9 mouse cellular contexts compared by ENCODE assay signal in the genomic region with DNA sequence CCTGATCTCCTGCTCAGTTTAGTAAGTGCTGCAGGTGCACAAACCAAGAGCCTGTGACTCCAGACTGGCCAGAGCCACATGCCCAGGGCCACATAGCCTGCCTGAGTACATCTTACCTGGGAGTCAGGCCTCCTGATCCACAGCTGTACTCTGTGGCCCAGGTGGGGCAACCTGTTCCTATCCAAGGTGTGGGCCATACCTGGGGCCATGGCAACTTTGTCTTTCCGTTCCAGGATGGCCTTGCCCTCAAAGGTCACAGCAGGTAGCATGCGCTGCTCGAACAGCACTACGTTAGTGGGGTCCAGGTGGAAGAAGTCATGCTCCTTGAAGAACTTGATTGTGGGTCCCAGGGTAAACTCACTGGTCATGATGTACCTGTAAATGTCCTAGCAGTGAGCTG. TPM values are rescaled to one million over a fixed set of nuclear protein-coding genes. Genes with fewer than 3 reads are reported as not detected.
DNase-seq lines count a peak whose midpoint lies in the region; ATAC-seq and TF ChIP-seq lines count a peak whose summit lies in the region.
"Had no signal": no experiment of that assay in that cellular context is flagged by ENCODE, and none has a peak within 500 bp of the region (broad histone marks: within the 10 kb centered on the region; RNA-seq: fewer than 3 reads in every experiment).

No protein-coding gene starts in this region.

- H3K4me1 ChIP-seq in erythroblast, embryonic 14.5 days (ENCODE audit: control insufficient read depth): peaks cover 23% of the 10 kb centered on the region
- peaks cover 2% of the 10 kb centered on the region; the same call in 1 of the 2 replicates for H3K4me1 ChIP-seq in liver, adult 2 months (ENCODE audit: control insufficient read depth, insufficient read depth, low read length)
- H3K4me1 ChIP-seq in heart, embryonic 16.5 days (ENCODE audit: control insufficient read depth, insufficient read depth, low read length): peaks cover 4% of the 10 kb centered on the region; the same call in 1 of the 2 replicates
- peaks cover 21% of the 10 kb centered on the region for H3K4me1 ChIP-seq in liver, postnatal 0 days (ENCODE audit: insufficient read depth)

- no peak overlapping the region for H3K27ac ChIP-seq in liver, adult 2 months (replicated peaks; ENCODE audit: insufficient read depth, low read depth, low read length)
- H3K27ac ChIP-seq in heart, embryonic 16.5 days (ENCODE audit: low read length): no peak overlapping the region
- no peak overlapping the region for H3K27ac ChIP-seq in liver, postnatal 0 days (ENCODE audit: low read depth)

- no peak for DNase-seq in liver, adult 2 months (ENCODE audit: extremely low read depth, low read depth, low spot score)
- no peak for DNase-seq in liver
- no peak for DNase-seq in liver, postnatal 0 days
- no peak for DNase-seq in gastrocnemius, postnatal 14 days
- DNase-seq: cerebellum, adult 8-10 months had no signal

- H3K79me2 ChIP-seq in liver, adult 2 months (ENCODE audit: control insufficient read depth, insufficient read depth, low read length): no peaks in the 10 kb centered on the region

- no peak for TF ChIP-seq EP300 in liver, postnatal 0 days (IDR thresholded peaks at IDR 0.05; ENCODE audit: low read depth)

- H3K36me3 ChIP-seq in erythroblast, embryonic 14.5 days (ENCODE audit: control insufficient read depth): peaks cover 2% of the 10 kb centered on the region
- no peaks in the 10 kb centered on the region for H3K36me3 ChIP-seq in liver, adult 2 months (ENCODE audit: control insufficient read depth, insufficient read depth, low read length)
- H3K36me3 ChIP-seq in heart, embryonic 16.5 days (ENCODE audit: control insufficient read depth, insufficient read depth): no peaks in the 10 kb centered on the region; the same call in 1 of the 2 replicates
- H3K36me3 ChIP-seq in liver, postnatal 0 days (replicated peaks; ENCODE audit: insufficient read depth, low read length): peaks cover 10% of the 10 kb centered on the region; the same call in 1 of the 2 replicates

- WGBS in liver, adult 2 months: 94% methylated on average over 4 of the region's 4 CpGs
- WGBS in heart, embryonic 16.5 days: 95% methylated on average over 4 of the region's 4 CpGs
- 92% methylated on average over 4 of the region's 4 CpGs for WGBS in liver, postnatal 0 days (ENCODE audit: insufficient replicate concordance)

- ATAC-seq in erythroblast, adult 5-6 weeks (replicated peaks; ENCODE audit: low FRiP score, poor library complexity, severe bottlenecking): no peak
- no peak for ATAC-seq in heart, embryonic 16.5 days (replicated peaks; ENCODE audit: extremely low read depth, insufficient read depth, low FRiP score)
- no peak for ATAC-seq in liver, postnatal 0 days
- ATAC-seq in megakaryocyte progenitor cell, adult 5-6 weeks (replicated peaks; ENCODE audit: poor library complexity): no peak

- peak overlapping the region; percentile 63 for H3K4me3 ChIP-seq in erythroblast, embryonic 14.5 days (replicated peaks)
- 0 out of 2 replicates have a peak overlapping the region, but pooled peaks have one; percentile 86 for H3K4me3 ChIP-seq in liver, adult 2 months (ENCODE audit: insufficient read depth, low read depth, low read length)
- H3K4me3 ChIP-seq in heart, embryonic 16.5 days (ENCODE audit: low read length): no peak overlapping the region
- H3K4me3 ChIP-seq in liver, postnatal 0 days (ENCODE audit: low read depth, low read length): no peak overlapping the region; the same call in 1 of the 2 replicates

- TF ChIP-seq CTCF in liver, adult 2 months (IDR thresholded peaks at IDR 0.05; ENCODE audit: low read depth, low read length): no peak
- TF ChIP-seq CTCF in liver, postnatal 0 days (IDR thresholded peaks at IDR 0.05; ENCODE audit: low read depth): no peak

- H3K9me3 ChIP-seq in erythroblast, embryonic 14.5 days (ENCODE audit: control insufficient read depth, low read length): no peaks in the 10 kb centered on the region
- no peaks in the 10 kb centered on the region for H3K9me3 ChIP-seq in heart, embryonic 16.5 days (replicated peaks; ENCODE audit: control insufficient read depth, low read length)
- H3K9me3 ChIP-seq in liver, postnatal 0 days (ENCODE audit: low read length): no peaks in the 10 kb centered on the region

- peaks cover 41% of the 10 kb centered on the region for H3K27me3 ChIP-seq in erythroblast, embryonic 14.5 days (ENCODE audit: control insufficient read depth)
- H3K27me3 ChIP-seq in liver, adult 2 months (ENCODE audit: control insufficient read depth, insufficient read depth, low read length): no peaks in the 10 kb centered on the region
- H3K27me3 ChIP-seq in heart, embryonic 16.5 days (ENCODE audit: control insufficient read depth, insufficient read depth, low read length): peaks cover 4% of the 10 kb centered on the region
- 0 out of 2 replicates have a peak, but pooled peaks cover 5% of the 10 kb centered on the region for H3K27me3 ChIP-seq in liver, postnatal 0 days (ENCODE audit: insufficient read depth, low read length)

- peak overlapping the region; percentile 87 for H3K4me2 ChIP-seq in heart, embryonic 16.5 days (ENCODE audit: low read depth, low read length)
- H3K4me2 ChIP-seq in liver, postnatal 0 days (ENCODE audit: low read depth, low read length): peak overlapping the region; percentile 93

- intact Hi-C loops in gastrocnemius, postnatal 14 days (cut with DNase I; ENCODE audit: low total_unique reads): no loop called here

- no peak for TF ChIP-seq POLR2A in liver, adult 2 months (IDR thresholded peaks at IDR 0.05; ENCODE audit: extremely low read depth, insufficient read depth, low read length)

- no peak overlapping the region for H3K9ac ChIP-seq in liver, adult 2 months (ENCODE audit: low read depth, low read length)
- H3K9ac ChIP-seq in heart, embryonic 16.5 days (ENCODE audit: low read length): no peak overlapping the region
- H3K9ac ChIP-seq in liver, postnatal 0 days (replicated peaks): no peak overlapping the region; the same call in 1 of the 2 replicates

RNA-seq across cellular contexts. Expression of gene Uap1l1, which starts 1.2 kb away (rescaled TPM):
- 0.04 and 0.17 TPM in 2 replicates for polyA plus RNA-seq in erythroblast, embryonic 14.5 days (2012)
- 7.7 and 13.3 TPM in 2 replicates for total RNA-seq in erythroblast, adult 5-6 weeks (2015; ENCODE audit: low replicate concordance)
- total RNA-seq in erythroblast, adult 5-6 weeks (2017; ENCODE audit: low replicate concordance): 0.51 and 3.9 TPM in 2 replicates
- total RNA-seq in liver, adult 2 months (2014; rRNA removed): 3.3 and 5.4 TPM in 2 replicates
- 3.0 and 8.1 TPM in 2 replicates for polyA plus RNA-seq in liver, adult 2 months (2012; rRNA removed)
- polyA plus RNA-seq in heart, embryonic 16.5 days (2015; fragmentation: Nextera tagmentation; extraction: Ambion mirVana): 18.8 and 19.3 TPM in 2 replicates
- 18.7 and 19.4 TPM in 2 replicates for polyA plus RNA-seq in liver, postnatal 0 days (2015; fragmentation: Nextera tagmentation; extraction: Ambion mirVana)
- total RNA-seq in gastrocnemius, postnatal 14 days (2021): 1 to 10 TPM; 5.2 to 5.8 TPM
- 42.2 and 60.4 TPM in 2 replicates for total RNA-seq in megakaryocyte progenitor cell, adult 5-6 weeks (2015)
- 13.6 and 14.5 TPM in 2 replicates for total RNA-seq in megakaryocyte progenitor cell, adult 5-6 weeks (2017)

RNA-seq across cellular contexts. Expression of gene Sapcd2, which starts 7.8 kb away (rescaled TPM):
- 10.3 and 12.6 TPM in 2 replicates for polyA plus RNA-seq in erythroblast, embryonic 14.5 days (2012)
- total RNA-seq in erythroblast, adult 5-6 weeks (2015; ENCODE audit: low replicate concordance): 3.3 and 8.8 TPM in 2 replicates
- total RNA-seq in erythroblast, adult 5-6 weeks (2017; ENCODE audit: low replicate concordance): 0.98 and 8.0 TPM in 2 replicates
- 0.47 TPM in 1 of 2 replicates, not detected in the other for total RNA-seq in liver, adult 2 months (2014; rRNA removed)
- polyA plus RNA-seq in liver, adult 2 months (2012; rRNA removed): not detected in 2 replicates
- polyA plus RNA-seq in heart, embryonic 16.5 days (2015; fragmentation: Nextera tagmentation; extraction: Ambion mirVana): 21.1 and 22.5 TPM in 2 replicates
- 5.5 and 7.4 TPM in 2 replicates for polyA plus RNA-seq in liver, postnatal 0 days (2015; fragmentation: Nextera tagmentation; extraction: Ambion mirVana)
- 1 to 10 TPM; 1.2 to 1.6 TPM for total RNA-seq in gastrocnemius, postnatal 14 days (2021)
- total RNA-seq in megakaryocyte progenitor cell, adult 5-6 weeks (2015): 6.0 and 10.8 TPM in 2 replicates
- 5.8 and 6.7 TPM in 2 replicates for total RNA-seq in megakaryocyte progenitor cell, adult 5-6 weeks (2017)

RNA-seq across cellular contexts. Expression of gene Dpp7, which starts 8.2 kb away (rescaled TPM):
- polyA plus RNA-seq in erythroblast, embryonic 14.5 days (2012): 0.24 and 0.76 TPM in 2 replicates
- 13.3 TPM in 1 of 2 replicates, not detected in the other for total RNA-seq in erythroblast, adult 5-6 weeks (2015; ENCODE audit: low replicate concordance)
- 2.6 TPM in 1 of 2 replicates, not detected in the other for total RNA-seq in erythroblast, adult 5-6 weeks (2017; ENCODE audit: low replicate concordance)
- 26.9 and 30.1 TPM in 2 replicates for total RNA-seq in liver, adult 2 months (2014; rRNA removed)
- polyA plus RNA-seq in liver, adult 2 months (2012; rRNA removed): 28.6 and 45.1 TPM in 2 replicates
- polyA plus RNA-seq in heart, embryonic 16.5 days (2015; fragmentation: Nextera tagmentation; extraction: Ambion mirVana): 10.3 and 10.6 TPM in 2 replicates
- 12.8 and 15.4 TPM in 2 replicates for polyA plus RNA-seq in liver, postnatal 0 days (2015; fragmentation: Nextera tagmentation; extraction: Ambion mirVana)
- total RNA-seq in gastrocnemius, postnatal 14 days (2021): 1 to 10 TPM; 6.0 to 6.6 TPM
- 15.8 and 16.3 TPM in 2 replicates for total RNA-seq in megakaryocyte progenitor cell, adult 5-6 weeks (2015)
- total RNA-seq in megakaryocyte progenitor cell, adult 5-6 weeks (2017): 19.1 and 32.9 TPM in 2 replicates

RNA-seq across cellular contexts. Expression of gene Entpd2, which starts 31.4 kb away (rescaled TPM):
- polyA plus RNA-seq in erythroblast, embryonic 14.5 days (2012): not detected in 2 replicates
- not detected in 2 replicates for total RNA-seq in erythroblast, adult 5-6 weeks (2015; ENCODE audit: low replicate concordance)
- not detected in 2 replicates for total RNA-seq in erythroblast, adult 5-6 weeks (2017; ENCODE audit: low replicate concordance)
- total RNA-seq in liver, adult 2 months (2014; rRNA removed): 0.87 and 0.92 TPM in 2 replicates
- polyA plus RNA-seq in liver, adult 2 months (2012; rRNA removed): 5.6 and 9.7 TPM in 2 replicates
- 3.4 and 4.0 TPM in 2 replicates for polyA plus RNA-seq in heart, embryonic 16.5 days (2015; fragmentation: Nextera tagmentation; extraction: Ambion mirVana)
- polyA plus RNA-seq in liver, postnatal 0 days (2015; fragmentation: Nextera tagmentation; extraction: Ambion mirVana): 2.9 and 3.6 TPM in 2 replicates
- total RNA-seq in gastrocnemius, postnatal 14 days (2021): 10 to 100 TPM; 19.0 to 25.2 TPM
- not detected in 2 replicates for total RNA-seq in megakaryocyte progenitor cell, adult 5-6 weeks (2015)
- not detected in 2 replicates for total RNA-seq in megakaryocyte progenitor cell, adult 5-6 weeks (2017)

RNA-seq across cellular contexts. Expression of gene Man1b1, which starts 32.2 kb away (rescaled TPM):
- 0.86 and 1.3 TPM in 2 replicates for polyA plus RNA-seq in erythroblast, embryonic 14.5 days (2012)
- 4.6 and 11.1 TPM in 2 replicates for total RNA-seq in erythroblast, adult 5-6 weeks (2015; ENCODE audit: low replicate concordance)
- total RNA-seq in erythroblast, adult 5-6 weeks (2017; ENCODE audit: low replicate concordance): 13.2 and 28.3 TPM in 2 replicates
- 17.3 and 19.5 TPM in 2 replicates for total RNA-seq in liver, adult 2 months (2014; rRNA removed)
- polyA plus RNA-seq in liver, adult 2 months (2012; rRNA removed): 8.1 TPM in 2 replicates
- polyA plus RNA-seq in heart, embryonic 16.5 days (2015; fragmentation: Nextera tagmentation; extraction: Ambion mirVana): 24.7 and 28.4 TPM in 2 replicates
- polyA plus RNA-seq in liver, postnatal 0 days (2015; fragmentation: Nextera tagmentation; extraction: Ambion mirVana): 15.7 and 16.5 TPM in 2 replicates
- total RNA-seq in gastrocnemius, postnatal 14 days (2021): 10 to 100 TPM; 16.7 to 17.0 TPM
- 19.1 and 23.4 TPM in 2 replicates for total RNA-seq in megakaryocyte progenitor cell, adult 5-6 weeks (2015)
- total RNA-seq in megakaryocyte progenitor cell, adult 5-6 weeks (2017): 42.5 and 52.1 TPM in 2 replicates

Comparison
In these comparisons a context has a peak if more than half of its experiments do, and no peak if none do; other contexts are left out.
1. H3K4me3 ChIP-seq: peak in erythroblast, embryonic 14.5 days (single experiment) and liver, adult 2 months (single experiment); none in heart, embryonic 16.5 days (single experiment) and liver, postnatal 0 days (single experiment).